Mouse (Mus musculus) WW6 (cell line): ENCODE measurements around the gene Perp.

Experiments
- DNase-seq: peaks from one replicate; pipeline ENCODE4 v3.0.0-alpha.2; 2013; ENCODE audit warnings: low read depth, low spot score

Gene Perp

DNA sequence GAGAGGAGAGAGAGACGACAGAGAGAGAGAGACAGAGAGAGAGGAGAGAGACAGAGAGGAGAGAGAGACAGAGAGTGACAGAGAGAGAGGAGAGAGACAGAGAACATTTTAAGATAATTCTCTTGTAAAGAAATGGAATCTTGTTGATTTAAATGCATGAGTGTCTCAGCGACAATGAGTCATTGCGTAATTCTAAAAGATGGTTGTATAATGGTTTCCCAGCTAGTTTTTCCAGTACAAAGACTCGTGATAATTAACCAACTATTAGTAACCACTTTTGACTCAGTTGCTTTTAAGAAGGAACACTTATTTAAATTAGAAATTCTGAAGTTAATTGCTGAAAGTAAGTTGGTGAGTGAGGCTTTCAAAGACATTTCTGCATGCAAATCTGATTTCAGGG, 16.6 kb downstream of the Perp start:
- DNase-seq, result no peak

DNA sequence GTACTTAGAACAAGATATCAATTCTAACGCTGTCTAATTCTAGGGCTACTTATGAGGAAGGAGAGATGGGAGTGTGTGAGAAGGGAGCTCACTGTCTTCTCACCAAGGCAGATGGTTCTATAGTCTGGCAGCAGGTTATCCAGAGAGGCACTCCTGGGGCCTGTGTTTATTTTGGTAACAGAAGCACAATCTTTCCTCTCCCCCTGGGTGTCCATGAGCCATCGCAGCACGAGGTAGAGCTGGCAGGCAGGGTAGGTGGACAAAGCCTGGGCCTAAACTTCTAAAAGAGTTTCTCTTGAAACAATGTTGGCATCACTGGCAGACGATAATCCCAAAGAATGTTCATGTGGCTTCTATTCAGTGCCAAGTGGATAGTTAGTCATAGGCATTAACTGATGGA, 18.5 kb downstream of the Perp start:
- no peak for DNase-seq

DNA sequence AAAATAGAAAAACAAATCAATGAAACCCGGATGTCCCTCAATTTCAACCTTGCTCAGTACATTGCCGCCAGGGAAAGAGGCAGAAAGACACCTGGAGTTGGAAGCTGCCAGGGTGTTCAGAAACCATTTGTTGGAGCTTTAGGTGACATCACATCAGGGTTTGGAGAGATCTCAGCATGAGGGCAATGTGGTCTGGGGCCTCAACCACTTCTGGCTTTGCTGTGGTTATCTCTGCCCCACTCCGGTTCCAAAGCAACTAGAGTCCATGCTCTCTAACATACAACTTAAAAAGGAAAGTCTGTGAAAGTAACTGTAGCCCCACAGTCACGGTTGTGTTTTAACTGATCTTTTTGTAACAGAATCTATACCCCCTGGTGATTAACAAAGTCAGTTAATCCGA, 19.9 kb downstream of the Perp start:
- DNase-seq, result no peak

DNA sequence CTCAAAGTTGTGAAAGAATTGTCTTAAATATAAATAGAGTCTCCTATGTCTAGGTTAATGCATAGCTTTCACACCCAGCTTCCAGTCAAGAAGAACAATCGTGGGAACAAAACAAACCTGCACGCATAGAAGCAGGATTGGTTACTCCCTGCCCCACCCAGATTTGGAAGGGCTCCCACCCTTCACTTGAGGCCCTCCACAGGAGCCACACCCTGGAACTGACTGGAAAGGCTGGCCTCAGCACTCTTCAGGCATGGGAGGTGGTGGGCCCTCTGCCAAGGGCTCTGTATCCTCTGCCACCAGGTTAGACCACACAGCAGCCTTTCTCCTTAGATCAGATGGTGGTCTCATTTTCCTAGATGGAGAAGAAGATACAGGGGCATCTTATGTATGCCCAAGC, 26.2 kb downstream of the Perp start:
- DNase-seq, result no peak

DNA sequence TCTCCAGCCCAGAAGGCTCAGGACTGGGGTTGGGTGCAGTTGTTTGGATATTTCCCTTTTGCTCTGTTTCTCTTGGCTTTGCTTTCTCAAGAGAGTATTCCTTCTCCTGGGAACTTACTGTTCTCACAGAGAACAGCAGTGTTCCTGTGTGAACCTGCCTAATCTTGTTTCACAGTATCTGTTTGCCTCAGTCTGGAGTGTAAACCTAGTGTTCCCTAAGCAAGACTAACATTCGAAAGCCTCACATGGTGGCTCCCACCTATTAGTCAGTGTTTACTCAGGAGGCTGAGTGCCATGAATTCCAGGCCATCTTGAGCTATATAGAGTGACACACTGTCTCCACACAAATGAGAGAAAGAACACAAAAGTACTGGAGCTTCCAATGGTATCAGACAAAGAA, 31.4 kb downstream of the Perp start:
- DNase-seq, result no peak

DNA sequence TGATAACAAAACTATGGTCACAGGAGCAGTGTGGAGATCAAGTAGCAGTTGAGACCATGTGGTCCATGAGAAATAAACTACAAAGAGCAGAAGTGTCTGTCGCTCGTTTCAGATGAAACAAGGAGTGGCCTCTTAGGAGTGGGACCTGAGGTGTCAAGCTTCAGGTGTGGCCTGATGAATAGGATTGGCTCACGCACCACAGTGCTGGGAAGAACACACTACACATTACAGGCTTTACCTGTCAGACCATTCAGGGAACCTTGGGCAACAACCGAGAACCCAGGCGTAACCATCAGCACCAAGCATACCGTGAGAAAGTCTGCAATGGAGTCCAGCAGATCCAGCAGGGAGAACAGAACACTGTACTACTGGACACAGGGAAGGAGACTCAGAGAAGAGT, 33.3 kb downstream of the Perp start:
- DNase-seq, result no peak

DNA sequence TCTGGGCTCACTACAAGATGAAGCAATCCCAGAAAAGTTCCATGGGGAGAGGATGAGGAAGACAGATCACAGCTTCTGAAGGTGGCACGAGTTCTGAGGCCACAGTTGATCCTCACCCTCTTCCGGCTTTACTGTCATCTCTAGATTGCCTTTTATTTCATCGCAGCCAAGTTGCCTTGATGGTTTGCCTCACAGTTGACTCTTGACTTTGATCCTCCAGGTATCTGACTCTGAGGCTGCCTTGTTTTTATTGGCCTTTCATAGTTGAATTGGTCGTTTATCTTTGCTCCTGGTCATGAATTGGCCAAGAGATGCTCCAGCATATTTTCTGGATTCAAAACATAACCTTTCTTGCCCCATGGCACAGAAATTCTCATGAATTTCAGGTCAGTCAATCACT, 34.3 kb downstream of the Perp start:
- DNase-seq, result no peak

DNA sequence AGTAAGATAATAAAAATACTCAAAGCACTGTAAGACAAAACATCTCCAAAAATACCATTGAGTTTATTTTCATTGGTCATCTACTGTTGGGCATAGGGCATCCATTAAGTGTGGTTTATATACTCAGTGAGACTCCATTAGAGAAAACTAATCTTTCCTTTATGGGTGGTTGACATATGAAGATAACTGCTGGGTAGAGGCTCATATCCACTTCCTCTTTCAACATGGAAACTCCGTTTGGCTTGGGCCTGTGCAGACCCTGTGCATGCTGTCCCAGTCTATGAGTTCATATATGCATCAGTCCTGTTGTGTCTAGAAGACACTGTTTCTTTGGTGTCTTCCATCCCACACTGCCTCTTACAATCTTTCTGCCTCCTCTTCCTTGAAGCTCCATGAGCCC, 34.9 kb downstream of the Perp start:
- no peak for DNase-seq

DNA sequence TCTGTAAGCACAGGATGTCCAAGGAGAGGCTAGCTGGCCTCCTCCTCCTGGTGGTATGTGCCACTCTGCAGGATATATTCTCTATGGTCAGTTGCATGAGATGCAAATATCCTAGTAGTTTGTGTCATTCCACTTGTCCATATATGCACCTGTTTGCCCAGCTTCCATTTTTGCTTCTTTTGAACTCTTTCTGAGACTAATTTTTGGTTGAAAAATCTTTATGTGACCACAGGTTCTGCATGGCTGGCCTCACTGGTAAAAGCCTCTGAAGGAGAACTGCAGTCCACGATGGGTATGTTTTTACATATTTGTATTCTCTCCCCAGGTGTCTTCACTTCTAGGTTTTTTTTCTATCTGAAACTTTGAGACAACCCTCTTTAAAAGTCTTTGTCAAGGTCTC, 37.4 kb downstream of the Perp start:
- DNase-seq, result no peak

DNA sequence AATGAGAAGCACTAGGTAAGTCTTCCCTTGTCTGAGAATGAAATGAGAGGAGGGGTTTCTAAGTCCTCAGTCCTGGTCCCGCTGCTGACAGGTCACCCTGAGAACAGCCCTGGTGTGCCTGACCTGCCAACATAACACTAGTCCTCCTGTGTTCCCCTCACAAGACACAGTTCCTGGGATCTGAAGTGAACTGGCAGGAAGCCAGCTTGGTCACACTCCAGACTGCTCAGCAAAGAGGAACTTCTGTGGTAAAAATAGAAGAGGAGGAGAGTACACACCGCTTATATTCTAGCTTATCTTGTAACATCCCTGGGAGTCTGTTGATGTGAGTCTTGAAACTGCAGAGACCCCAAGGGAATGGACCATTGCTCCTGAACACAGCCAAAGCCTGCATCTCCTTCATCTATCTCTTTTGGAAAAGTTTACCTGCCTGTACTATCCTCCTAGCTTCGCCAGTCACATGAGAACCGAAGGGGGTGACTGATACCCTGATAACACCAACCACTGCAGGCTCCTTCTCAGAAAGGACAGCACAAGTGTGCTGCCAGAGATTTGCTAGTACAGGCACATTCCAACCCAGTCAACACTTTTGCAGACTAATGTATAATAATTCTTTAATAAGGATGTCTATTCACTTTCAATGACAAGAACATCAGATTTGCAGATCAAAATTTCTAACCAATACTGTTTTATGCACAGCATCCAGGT, 42.3 kb downstream of the Perp start:
- DNase-seq, result no peak

DNA sequence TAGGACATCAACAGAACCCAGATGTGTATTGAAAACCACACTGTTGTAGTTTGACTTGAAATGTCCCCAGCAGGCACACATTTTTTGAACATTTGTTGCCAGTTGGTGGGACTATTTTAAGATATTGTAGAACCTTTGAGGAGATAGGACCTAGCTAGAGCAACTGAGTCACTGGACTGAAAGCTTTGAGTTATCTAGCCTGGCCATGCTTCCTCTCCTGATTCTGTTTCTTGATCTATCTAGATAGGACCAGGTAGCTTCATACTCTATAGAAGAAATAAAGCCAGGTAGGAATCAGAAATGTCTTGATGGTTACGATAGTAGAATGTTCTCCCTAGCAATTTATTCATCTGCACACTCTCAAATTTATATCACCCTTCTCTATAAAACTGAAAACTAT, 43.9 kb downstream of the Perp start:
- no peak for DNase-seq

DNA sequence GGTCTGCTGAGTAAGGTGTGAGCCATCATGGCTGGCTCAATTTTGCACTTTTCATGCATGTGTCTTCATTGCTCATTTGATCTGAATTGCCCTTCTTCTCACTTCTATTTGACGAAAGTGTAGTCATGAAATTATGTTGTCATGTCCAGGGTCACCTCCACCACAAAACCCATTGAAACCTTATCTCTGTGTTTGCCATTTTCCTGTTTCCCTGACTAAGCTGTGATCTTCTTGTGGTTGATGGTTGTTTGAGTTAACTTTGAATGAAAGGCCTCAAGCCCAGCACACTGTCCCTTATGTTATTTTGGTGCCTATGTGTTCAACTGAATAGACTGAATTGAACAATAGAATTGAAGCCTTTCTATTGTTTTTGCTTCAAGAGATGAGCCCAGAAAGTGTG, 44.4 kb downstream of the Perp start:
- no peak for DNase-seq

DNA sequence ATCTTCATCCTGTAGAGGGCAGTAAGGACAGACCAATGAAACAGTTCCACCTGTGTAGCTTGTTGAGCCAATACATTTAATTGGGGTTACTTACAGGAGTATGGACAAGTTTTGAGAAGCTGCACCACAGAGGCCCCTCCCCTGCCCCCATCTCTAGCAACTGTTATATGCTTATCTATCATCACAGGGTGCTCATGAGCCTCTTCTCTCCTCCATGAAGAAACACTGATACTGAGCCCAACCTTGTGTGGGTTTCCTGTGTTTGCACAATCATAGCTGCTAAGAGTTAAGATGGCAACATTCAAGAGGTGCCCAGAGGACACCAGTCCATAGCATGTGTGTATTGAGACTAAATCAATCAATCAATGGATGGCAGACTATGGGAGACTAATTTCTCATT, 46.3 kb downstream of the Perp start:
- no peak for DNase-seq

DNA sequence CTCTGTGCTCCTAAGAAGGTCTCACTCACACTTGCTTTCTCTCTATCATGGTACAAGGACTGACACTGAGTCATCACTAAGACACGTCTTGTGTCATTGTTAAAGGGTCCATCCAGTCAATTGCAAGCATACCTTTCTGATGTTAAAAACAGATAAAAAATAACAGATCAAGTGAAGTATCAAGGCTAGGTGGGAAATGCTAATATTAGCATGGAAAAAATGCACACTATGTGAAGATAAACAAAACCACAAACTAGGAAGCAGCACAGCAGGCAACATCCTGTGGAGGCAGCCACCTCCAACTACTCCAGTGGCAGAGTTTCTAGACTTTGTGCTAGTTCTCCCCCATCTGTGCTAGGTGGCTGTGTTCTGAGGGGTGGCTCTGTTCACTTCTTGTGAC, 47.3 kb downstream of the Perp start:
- no peak for DNase-seq

DNA sequence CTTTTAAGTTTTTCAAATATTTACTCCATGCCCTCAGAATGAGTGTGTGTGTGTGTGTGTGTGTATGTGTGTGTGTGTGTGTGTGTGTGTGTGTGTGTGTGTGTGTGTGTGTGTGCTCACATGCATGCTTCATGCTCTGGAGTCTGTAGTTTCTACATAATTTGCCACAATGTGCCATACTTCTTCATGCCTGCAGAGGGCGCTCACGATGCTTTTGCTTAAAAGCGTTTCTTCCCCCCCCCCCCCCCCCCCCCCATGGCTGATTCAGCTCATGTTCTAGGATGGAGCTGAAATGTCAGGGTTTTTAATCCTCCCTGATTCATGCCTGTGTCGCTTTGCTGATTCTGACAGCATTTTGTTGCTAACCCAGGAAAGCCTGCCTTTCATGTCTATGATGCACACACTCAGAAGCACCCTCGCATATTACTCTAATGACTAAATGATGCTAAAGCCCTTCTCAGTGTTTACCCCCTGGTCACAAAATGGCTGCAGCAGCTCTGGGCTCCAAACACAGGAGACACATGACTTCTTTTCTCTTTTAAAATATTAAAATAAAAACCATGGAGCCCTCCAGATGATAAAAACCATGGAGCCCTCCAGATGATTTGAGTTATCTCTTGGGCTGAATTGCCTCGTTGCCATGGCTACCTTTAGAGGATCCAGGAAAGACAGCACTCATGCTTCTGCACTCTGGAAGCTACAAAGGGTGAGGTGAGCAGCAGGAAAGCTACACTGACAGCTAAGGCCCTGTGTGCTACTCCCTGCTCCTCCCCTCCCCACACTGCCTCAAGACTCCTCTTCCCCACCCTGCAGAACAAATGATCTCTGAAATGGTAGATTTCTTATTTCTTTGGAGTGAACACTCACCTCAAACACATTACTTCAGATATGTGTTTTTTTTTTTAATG, 49.7 kb downstream of the Perp start:
- no peak for DNase-seq

DNA sequence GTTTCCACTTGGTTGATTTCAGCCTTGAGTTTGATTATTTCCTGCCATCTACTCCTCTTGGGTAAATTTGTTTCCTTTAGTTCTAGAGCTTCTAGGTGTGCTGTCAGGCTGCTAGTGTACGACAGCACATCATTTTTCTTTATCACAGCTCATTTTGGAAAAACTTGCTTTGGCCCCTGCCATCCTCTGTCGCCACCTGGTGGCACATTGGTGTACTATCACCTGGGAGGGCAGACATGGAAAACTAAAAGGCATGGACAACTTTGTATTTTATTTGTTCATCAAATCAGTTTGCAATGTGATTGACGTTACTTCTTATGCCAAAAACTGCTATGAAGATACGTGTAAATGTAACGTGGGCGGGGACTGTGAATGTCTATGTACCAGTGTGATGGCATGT, 59.3 kb downstream of the Perp start:
- no peak for DNase-seq
